Mouse (Mus musculus): Measurements from ENCODE around the gene Pde11a.

GRCm38 (mm10) chr2:76016136-76016535 lies 322.4 kb downstream of the Pde11a start:
- TF ChIP-seq POLR2A (IDR thresholded peaks at IDR 0.05; ENCODE audit: insufficient read length, low read depth) (no peak), TCF3 (IDR thresholded peaks at IDR 0.05; ENCODE audit: insufficient read length, low read depth) (no peak)
